Mouse (Mus musculus) layer of hippocampus, postnatal 36 days (tissue): ENCODE measurements at regions not wholly inside any gene's neighbourhood (a gene's known extent, or its start where the extent isn't known, plus 50 kb on each side); places are given as distances from the start of the nearest gene placed in this dataset.

Source experiments
- DNase-seq, 2 experiments: peaks; one replicate each; pipeline ENCODE4 v3.0.0; 2022

GRCm38 (mm10) chr19:57541693-57542314 lies 69.0 kb upstream of the Atrnl1 start:
- no peak for DNase-seq

DNA sequence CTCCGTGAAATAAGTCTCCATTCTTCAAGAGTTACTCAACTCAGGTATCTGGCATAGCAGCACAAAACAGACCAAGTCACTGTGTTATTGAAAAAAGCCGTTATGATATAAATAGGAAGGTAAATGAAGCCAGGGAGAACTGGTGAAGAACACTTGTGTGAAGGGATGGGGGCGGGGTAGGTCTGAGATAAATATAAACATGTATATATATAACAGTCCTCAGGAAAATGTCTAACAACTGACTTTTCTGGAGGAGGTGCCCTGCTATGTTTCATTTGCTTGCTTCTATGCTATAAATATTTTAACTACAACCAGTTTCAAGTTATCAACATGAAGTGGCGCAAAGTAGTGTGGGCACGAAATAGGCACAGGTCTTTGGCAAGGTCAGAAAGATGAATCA lies 68.3 kb upstream of the Atrnl1 start:
- DNase-seq = no peak

GRCm38 (mm10) chr19:57543681-57544214 lies 67.1 kb upstream of the Atrnl1 start:
- DNase-seq = peak; percentile 33 to 35

GRCm38 (mm10) chr19:57544229-57544879 lies 66.5 kb upstream of the Atrnl1 start:
- no peak for DNase-seq

GRCm38 (mm10) chr19:57545071-57545470 lies 65.8 kb upstream of the Atrnl1 start:
- no peak for DNase-seq

- no peak for DNase-seq
Observed at GRCm38 (mm10) chr19:57546039-57546438, 64.8 kb upstream of the Atrnl1 start.

- peak in 1 of 2 experiments; percentile 10 for DNase-seq
Observed at GRCm38 (mm10) chr19:57546519-57546918, 64.3 kb upstream of the Atrnl1 start.

GRCm38 (mm10) chr19:57548093-57548492 lies 62.7 kb upstream of the Atrnl1 start:
- no peak for DNase-seq

DNA sequence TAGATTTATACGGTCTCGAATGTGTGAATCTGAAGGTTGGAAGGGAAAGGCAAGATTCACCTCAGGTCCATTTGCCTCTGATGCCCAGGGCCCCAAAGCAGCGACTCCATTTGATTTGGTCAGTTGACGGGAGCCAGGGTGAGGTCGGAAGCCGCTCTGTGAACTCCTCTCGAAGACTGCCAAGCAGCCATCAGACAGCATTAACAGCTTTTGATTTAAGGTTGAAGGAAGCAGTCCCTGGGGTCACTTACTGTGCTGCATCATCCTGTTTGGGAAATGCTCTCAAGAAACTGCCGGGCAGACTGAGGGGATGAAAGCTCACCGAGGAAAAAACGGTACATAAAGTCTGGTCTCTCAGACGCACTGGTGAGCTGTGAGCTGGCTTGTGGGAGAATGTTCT lies 62.2 kb upstream of the Atrnl1 start:
- DNase-seq = no peak

DNA sequence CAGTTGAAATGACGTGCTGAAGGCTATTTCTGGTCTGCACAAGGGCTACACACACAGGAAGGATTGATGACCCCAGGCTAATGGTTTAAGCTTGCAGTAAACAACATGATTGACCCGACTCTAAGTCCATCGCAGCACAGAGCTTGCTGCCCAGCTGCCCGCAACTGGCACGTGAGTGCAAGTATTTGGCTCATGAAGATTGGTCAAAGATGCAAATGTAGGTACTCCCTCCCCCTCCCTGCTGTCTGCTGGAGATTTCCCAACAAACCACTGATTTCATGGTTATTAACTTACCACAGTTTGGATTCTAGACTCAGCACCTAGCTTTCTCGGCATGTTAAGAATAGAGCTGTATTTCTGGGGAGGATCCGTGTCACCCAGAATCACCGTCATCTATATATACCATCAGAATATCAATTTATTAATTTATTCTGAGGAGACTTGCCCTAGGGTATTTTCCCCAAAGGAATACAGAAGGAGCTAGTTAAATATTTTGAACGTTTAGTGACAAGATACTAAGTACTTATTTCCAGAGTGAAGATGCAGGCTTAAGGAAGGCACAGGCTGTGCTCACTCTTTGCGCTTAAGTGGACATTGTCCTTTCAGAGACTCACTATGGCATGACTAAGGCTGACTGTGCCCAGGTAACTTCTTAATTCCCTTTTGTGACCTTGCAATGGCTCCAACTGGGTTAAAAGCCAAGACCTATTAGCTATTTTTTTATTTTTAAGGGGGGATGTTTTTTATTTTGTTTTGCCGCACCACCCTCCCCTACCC lies 57.7 kb upstream of the Atrnl1 start:
- DNase-seq = no peak

- DNase-seq = no peak
Observed at GRCm38 (mm10) chr19:57554086-57554485, 56.7 kb upstream of the Atrnl1 start.

DNA sequence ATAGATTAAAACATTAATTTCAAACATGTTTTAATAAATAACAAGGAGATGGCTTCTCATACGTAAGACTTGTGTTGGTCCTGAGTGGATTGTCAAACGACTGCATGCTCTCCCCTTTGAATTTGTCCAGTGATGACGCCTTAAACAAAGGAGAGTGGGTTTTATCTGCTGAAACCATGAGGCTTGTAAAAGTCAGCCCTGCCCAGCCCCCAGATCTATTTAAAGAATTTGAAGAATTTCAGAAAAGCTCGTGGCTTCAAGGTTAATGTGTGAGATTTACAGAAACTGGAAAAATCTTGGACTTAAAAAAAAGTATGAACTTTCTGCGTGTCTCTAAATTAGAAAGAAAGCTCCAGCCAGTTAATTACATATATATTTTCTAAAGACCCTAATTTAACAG lies 55.5 kb upstream of the Atrnl1 start:
- no peak for DNase-seq

GRCm38 (mm10) chr19:57558420-57558967 lies 52.3 kb upstream of the Atrnl1 start:
- no peak for DNase-seq

GRCm38 (mm10) chr19:57560757-57561156 lies 50.1 kb upstream of the Atrnl1 start:
- no peak for DNase-seq
